Mouse (Mus musculus) ES-Bruce4 (cell line): ENCODE data around the gene Strap.

ENCODE experiments used
- CTCF ChIP-seq: IDR thresholded peaks from one replicate; pipeline ENCODE4 v1.8.1; 2011; ENCODE audit warnings: low read depth, low read length
- POLR2A ChIP-seq: IDR thresholded peaks from one replicate; pipeline ENCODE4 v1.8.1; 2011; ENCODE audit warnings: low read length; ENCODE audit not compliant: insufficient read depth

DNA sequence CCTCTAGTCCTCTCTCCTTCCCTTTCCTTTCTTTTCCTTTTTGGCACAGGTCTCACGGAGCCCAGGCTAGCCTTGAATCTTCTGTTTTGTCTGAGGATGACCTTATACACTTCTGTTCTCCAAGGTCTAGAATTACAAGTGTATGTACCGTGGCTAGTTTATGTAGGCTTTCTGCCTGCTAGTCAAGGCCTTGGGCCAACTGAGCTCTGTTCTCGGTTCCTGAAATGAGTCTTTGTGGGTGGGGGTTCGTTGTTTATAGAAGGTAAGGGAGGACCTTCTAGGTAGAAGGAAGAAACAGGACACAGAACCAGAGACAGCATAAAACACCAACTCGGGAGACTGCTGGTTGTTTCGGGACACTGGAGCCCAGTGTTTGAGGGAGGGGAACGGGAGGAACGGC lies 40.3 kb downstream of the Strap start:
- no peak for TF ChIP-seq CTCF
- TF ChIP-seq POLR2A = no peak
